Mouse (Mus musculus) CH12.LX (cell line): Measurements from ENCODE around the gene Rtp2. TPM values are rescaled to one million over a fixed set of nuclear protein-coding genes. Genes with fewer than 3 reads are reported as not detected.

Experiments used
- DNase-seq: peaks from one replicate; pipeline ENCODE4 v3.0.0-alpha.2; 2013; ENCODE audit errors: extremely low read depth
- H3K27ac ChIP-seq: 2 replicates; pipeline ENCODE4 v1.5.1; 2012; ENCODE audit warnings: low read depth, mild to moderate bottlenecking, control low read depth, moderate library complexity; ENCODE audit not compliant: insufficient read depth
- H3K27me3 ChIP-seq: replicated peaks from 2 replicates; pipeline ENCODE3; 2012; ENCODE audit warnings: inconsistent platforms
- H3K36me3 ChIP-seq, 2 experiments: replicated peaks in 1 of 2; 2 replicates each; pipeline versions ENCODE3 to v1.6.1; 2012; ENCODE audit warnings: inconsistent platforms in 1 of 2, low read length in 1 of 2, mild to moderate bottlenecking in 1 of 2, mixed read lengths in 1 of 2, moderate library complexity in 1 of 2; ENCODE audit not compliant: control insufficient read depth in 1 of 2, insufficient read depth in 1 of 2
- H3K4me1 ChIP-seq, 2 experiments: 2 replicates each; pipeline ENCODE4 v1.6.1; 2012; ENCODE audit warnings: inconsistent platforms in 1 of 2, moderate library complexity in 1 of 2; ENCODE audit not compliant: insufficient read depth in 2 of 2, control insufficient read depth in 1 of 2
- H3K4me2 ChIP-seq: 2 replicates; pipeline ENCODE4 v1.6.1; 2012; ENCODE audit warnings: low read depth, mild to moderate bottlenecking, control low read depth; ENCODE audit not compliant: poor library complexity, insufficient read depth, severe bottlenecking
- H3K4me3 ChIP-seq, 3 experiments: fragments of 150-350 bp in 1 of 3; sonication (generic) in 1 of 3; replicated peaks in 1 of 3; 2 replicates each; pipeline versions ENCODE3 to v1.5.1; 2011 to 2012; ENCODE audit warnings: low read depth in 2 of 3, low read length in 2 of 3, mild to moderate bottlenecking in 2 of 3, moderate library complexity in 2 of 3, control low read depth in 1 of 3, improper control_type of control experiment in 1 of 3, inconsistent platforms in 1 of 3, mixed read lengths in 1 of 3; ENCODE audit not compliant: poor library complexity in 1 of 3
- H3K79me2 ChIP-seq: replicated peaks from 2 replicates; pipeline ENCODE4 v1.6.1; 2012; ENCODE audit warnings: mild to moderate bottlenecking, moderate library complexity; ENCODE audit not compliant: control insufficient read depth, poor library complexity, insufficient read depth, severe bottlenecking; ENCODE audit errors: extremely low read depth
- H3K9ac ChIP-seq: 2 replicates; pipeline ENCODE4 v1.6.1; 2012; ENCODE audit warnings: low read depth, mild to moderate bottlenecking, control low read depth, moderate library complexity; ENCODE audit not compliant: insufficient read depth
- H3K9me3 ChIP-seq: replicated peaks from 2 replicates; pipeline ENCODE3; 2012; ENCODE audit warnings: low read length, inconsistent platforms, mixed read lengths
- BHLHE40 ChIP-seq: IDR thresholded peaks from 2 replicates; pipeline ENCODE4 v1.6.1; 2011; ENCODE audit warnings: mild to moderate bottlenecking, low read depth, low read length, improper control_type of control experiment
- CTCF ChIP-seq, 2 experiments: IDR thresholded peaks in 1 of 2; conservative IDR thresholded peaks in 1 of 2; 2 replicates each; pipeline ENCODE4 v1.5.1; 2011 to 2012; ENCODE audit warnings: low read depth in 2 of 2, low read length in 2 of 2, improper control_type of control experiment in 1 of 2, inconsistent platforms in 1 of 2, mild to moderate bottlenecking in 1 of 2, moderate library complexity in 1 of 2
- E2F4 ChIP-seq: IDR thresholded peaks from 2 replicates; pipeline ENCODE4 v1.6.1; 2011; ENCODE audit warnings: low read depth, low read length, improper control_type of control experiment; ENCODE audit not compliant: insufficient replicate concordance
- ETS1 ChIP-seq: conservative IDR thresholded peaks from 2 replicates; pipeline ENCODE4 v1.6.1; 2012; ENCODE audit warnings: low read depth, mild to moderate bottlenecking, inconsistent platforms, low read length, improper control_type of control experiment, moderate library complexity
- GABPA ChIP-seq: IDR thresholded peaks from 2 replicates; pipeline ENCODE4 v1.6.1; 2012; ENCODE audit warnings: low read depth, low read length, improper control_type of control experiment, inconsistent platforms; ENCODE audit not compliant: insufficient replicate concordance
- HCFC1 ChIP-seq: IDR thresholded peaks from 2 replicates; pipeline ENCODE4 v1.6.1; 2012; ENCODE audit warnings: low read depth, mild to moderate bottlenecking, inconsistent platforms, low read length, improper control_type of control experiment
- IRF4 ChIP-seq: IDR thresholded peaks from 2 replicates; pipeline ENCODE4 v1.6.1; 2014; ENCODE audit warnings: low read depth, mild to moderate bottlenecking, inconsistent platforms, low read length, improper control_type of control experiment
- JUN ChIP-seq: IDR thresholded peaks from 2 replicates; pipeline ENCODE4 v1.6.1; 2011; ENCODE audit warnings: low read depth, mild to moderate bottlenecking, low read length, improper control_type of control experiment, moderate library complexity; ENCODE audit not compliant: insufficient read depth
- KAT2A ChIP-seq: IDR thresholded peaks from 2 replicates; pipeline ENCODE4 v1.6.1; 2012; ENCODE audit warnings: low read length, improper control_type of control experiment, inconsistent platforms; ENCODE audit not compliant: insufficient replicate concordance
- MAFK ChIP-seq: IDR thresholded peaks from 2 replicates; pipeline ENCODE4 v1.6.1; 2011; ENCODE audit warnings: low read length, improper control_type of control experiment; ENCODE audit not compliant: insufficient replicate concordance
- MAX ChIP-seq: IDR thresholded peaks from 2 replicates; pipeline ENCODE4 v1.6.1; 2011; ENCODE audit warnings: low read length, improper control_type of control experiment
- MYC ChIP-seq: IDR thresholded peaks from 2 replicates; pipeline ENCODE4 v1.6.1; 2011; ENCODE audit warnings: low read depth, mild to moderate bottlenecking, improper control_type of control experiment, low read length
- NRF1 ChIP-seq: IDR thresholded peaks from 2 replicates; pipeline ENCODE4 v1.6.1; 2014; ENCODE audit warnings: low read depth, mild to moderate bottlenecking, inconsistent platforms, low read length, improper control_type of control experiment, moderate library complexity
- POLR2A ChIP-seq: IDR thresholded peaks from 2 replicates; pipeline ENCODE4 v1.6.1; 2011; ENCODE audit warnings: low read depth, mild to moderate bottlenecking, improper control_type of control experiment, low read length
- POLR2AphosphoS2 ChIP-seq: IDR thresholded peaks from 2 replicates; pipeline ENCODE4 v1.6.1; 2011; ENCODE audit warnings: low read depth, low read length, improper control_type of control experiment
- RAD21 ChIP-seq: IDR thresholded peaks from 2 replicates; pipeline ENCODE4 v1.6.1; 2011; ENCODE audit warnings: low read depth, mild to moderate bottlenecking, low read length, improper control_type of control experiment, moderate library complexity
- RCOR1 ChIP-seq: conservative IDR thresholded peaks from 2 replicates; pipeline ENCODE4 v1.6.1; 2012; ENCODE audit warnings: low read depth, mild to moderate bottlenecking, inconsistent platforms, low read length, improper control_type of control experiment
- TBP ChIP-seq: conservative IDR thresholded peaks from 2 replicates; pipeline ENCODE4 v1.6.1; 2011; ENCODE audit warnings: low read depth, low read length, improper control_type of control experiment
- dilution Hi-C: fragments of 300-500 bp; cut with MboI; formaldehyde crosslinking; loops from 2 replicates; pipeline ENCODE4 v1.14.3; 2020; ENCODE audit warnings: low sequenced_read_pairs; ENCODE audit not compliant: extremely low pct_unique_long_range_greater_than_20kb, extremely low pct_ligation_motif_present
- in situ Hi-C: fragments of 300-500 bp; cut with MboI; formaldehyde crosslinking; loops from 3 replicates; pipeline ENCODE4 v1.14.3; 2019; ENCODE audit warnings: low sequenced_read_pairs, low pct_ligation_motif_present, low pct_unique_long_range_greater_than_20kb, mixed read lengths
- polyA plus RNA-seq: library from polyadenylated mRNA; unstranded; fragments of >175 nt; gene quantifications from 2 replicates; pipeline ENCODE4 v1.2.1, GENCODE M21; 2012; ENCODE audit warnings: low read depth; ENCODE audit not compliant: insufficient read length
- total RNA-seq, 2 experiments: library from RNA; depleted of rRNA; stranded (reverse); fragments of 300-350 nt in 1 of 2; fragments of >200 nt in 1 of 2; gene quantifications; 2 replicates each; pipeline ENCODE4 v1.2.3; 2012 to 2014

The Rtp2 gene
- total RNA-seq (2012; rRNA removed) = not detected in 2 replicates
- total RNA-seq (2014; rRNA removed) = not detected in 2 replicates
- not detected in 2 replicates for polyA plus RNA-seq

DNA sequence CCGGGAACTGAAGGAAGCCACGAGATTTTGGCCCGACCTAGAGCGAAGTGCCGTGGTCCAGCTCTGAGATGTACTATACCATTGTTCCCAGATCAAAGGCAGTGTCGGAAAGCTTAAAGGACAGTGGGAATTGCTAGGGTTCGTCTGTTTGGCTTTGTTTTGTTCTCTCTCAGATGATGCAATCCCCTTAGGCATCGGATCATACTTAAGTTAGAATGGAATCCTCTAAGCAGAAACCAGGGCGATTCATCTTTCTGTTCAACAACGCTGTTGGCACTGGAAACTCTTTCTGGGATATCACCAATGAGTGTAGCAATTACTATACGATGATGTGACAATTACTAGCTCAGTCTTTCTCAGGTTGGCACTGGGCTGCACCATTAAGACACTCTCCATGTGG, at the start of gene Rtp2:
Gene Rtp2, minus strand, starts transcription at position 101 of the 400 bp plus-strand sequence.
- no peak for TF ChIP-seq TBP
- TF ChIP-seq CTCF (conservative IDR thresholded peaks at IDR 0.05 in 1 of 2, IDR thresholded peaks at IDR 0.05 in 1 of 2; ENCODE audit: low read depth in 2 of 2, low read length in 2 of 2) = no peak
- no peak for TF ChIP-seq HCFC1
- TF ChIP-seq MYC = no peak
- no peak for TF ChIP-seq POLR2AphosphoS2
- TF ChIP-seq BHLHE40 = no peak
- TF ChIP-seq GABPA = no peak
- no peak for TF ChIP-seq IRF4
- TF ChIP-seq NRF1 = no peak
- no peak for TF ChIP-seq ETS1
- TF ChIP-seq POLR2A = no peak
- TF ChIP-seq MAX = no peak
- no peak for TF ChIP-seq RAD21
- no peak for TF ChIP-seq RCOR1
- TF ChIP-seq MAFK = no peak
- no peak for TF ChIP-seq KAT2A
- Histone ChIP-seq H3K4me2 (no peak within 1 kb of the TSS), H3K9me3 (no peaks in the 10 kb centered on the region), H3K4me1 (peaks cover 5 to 7% of the 10 kb centered on the region in 2 experiments), H3K9ac (no peak within 1 kb of the TSS), H3K4me3 (no peak within 1 kb of the TSS), H3K27me3 (no peaks in the 10 kb centered on the region), H3K27ac (no peak within 1 kb of the TSS), H3K79me2 (no peaks in the 10 kb centered on the region), H3K36me3 (no peaks in the 10 kb centered on the region)
- in situ Hi-C loops = no loop called here
- no peak for DNase-seq
- dilution Hi-C loops = no loop called here

DNA sequence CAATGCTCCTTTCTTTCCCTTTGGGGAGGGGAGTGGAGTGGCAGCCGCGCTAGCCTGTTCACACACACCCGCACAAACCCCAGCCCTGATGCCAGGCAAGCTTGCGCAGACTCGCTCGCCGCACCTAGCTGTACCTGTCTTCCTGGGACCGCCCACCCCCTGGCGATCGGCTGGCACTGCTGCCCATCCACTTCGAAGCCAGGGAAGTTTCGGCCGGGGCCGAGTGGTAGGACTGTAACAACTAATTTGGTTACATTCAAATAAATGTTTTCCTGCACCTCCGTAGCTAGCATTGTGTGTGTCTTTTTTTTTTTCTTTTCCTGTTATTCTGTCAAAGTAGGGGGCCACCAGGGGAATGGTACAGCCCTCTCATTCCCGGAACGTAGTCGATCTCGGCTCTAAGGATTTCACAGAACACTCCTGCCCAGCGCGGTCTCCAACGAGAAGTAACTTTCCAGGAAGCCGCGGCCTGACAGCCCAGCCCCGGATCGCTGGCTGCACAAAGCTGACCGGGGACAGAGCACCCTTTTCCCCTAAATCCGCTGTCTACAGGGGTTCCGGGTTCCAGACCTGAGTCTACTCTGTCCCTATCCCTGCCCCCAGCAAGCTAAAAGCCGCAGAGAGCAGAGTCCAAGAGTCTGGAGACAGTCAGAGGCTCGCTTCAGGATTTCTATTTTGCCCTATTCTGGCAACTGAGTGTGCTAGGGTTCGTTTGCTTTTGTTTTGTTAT, 49.0 kb upstream of the Rtp2 start:
- Histone ChIP-seq H3K27ac (no peak overlapping the region), H3K4me2 (no peak overlapping the region), H3K9ac (no peak overlapping the region), H3K79me2 (no peaks in the 10 kb centered on the region), H3K4me3 (no peak overlapping the region), H3K4me1 (peaks cover 6 to 27% of the 10 kb centered on the region in 2 experiments), H3K27me3 (peaks cover 22% of the 10 kb centered on the region), H3K9me3 (no peaks in the 10 kb centered on the region), H3K36me3 (no peaks in the 10 kb centered on the region)
- TF ChIP-seq RAD21 (no peak), JUN (no peak), E2F4 (no peak)
- dilution Hi-C loops (no loop called here), in situ Hi-C loops (loop anchor here (5.0 to 25.0 kb wide), 5 partner anchors 656 to 1281 kb away; no protein-coding TSS in a partner anchor)
- no peak for DNase-seq
